Mouse (Mus musculus) CD4-positive naive resting alpha-beta T cell, adult 76 days (primary cell): Measurements from ENCODE around the gene Nusap1. TPM values are rescaled to one million over a fixed set of nuclear protein-coding genes. Genes with fewer than 3 reads are reported as not detected.

Source experiments
- total RNA-seq: library from RNA; stranded (reverse); gene quantifications from one replicate; pipeline ENCODE4 v1.2.4, GENCODE M21; 2023

Gene Nusap1
- 1.6 TPM for total RNA-seq

GRCm38 (mm10) chr2:119618199-119618982 is at the start of gene Nusap1, which contains the start of gene Oip5:
Gene Nusap1 (plus strand): TSS chr2:119618298.
Gene Oip5 (minus strand): TSS chr2:119618469.

GRCm38 (mm10) chr2:119662220-119663182 is 44.4 kb downstream of the Nusap1 start, which contains the start of gene Ndufaf1:
Gene Ndufaf1 (minus strand): TSS chr2:119662827.

GRCm38 (mm10) chr2:119674525-119675214 is 56.6 kb downstream of the Nusap1 start, which contains the start of gene Rtf1:
Gene Rtf1 (plus strand): TSS chr2:119675068.

Other genes with a start within 250 kb of the Nusap1 start
- gene Ino80, start 140.6 kb upstream of the Nusap1 start, total RNA-seq, result 50.6 TPM
- gene Exd1, start 70.7 kb upstream of the Nusap1 start, total RNA-seq, result 0.09 TPM
- gene Chp1, start 70.6 kb upstream of the Nusap1 start, total RNA-seq, result 80.5 TPM
- gene Oip5, start 171 bp downstream of the Nusap1 start, total RNA-seq, result 0.88 TPM
- 9.4 TPM for gene Ndufaf1, start 44.5 kb downstream of the Nusap1 start, total RNA-seq
- 72.6 TPM for gene Rtf1, start 56.8 kb downstream of the Nusap1 start, total RNA-seq
- 0.62 TPM for gene Itpka, start 124.0 kb downstream of the Nusap1 start, total RNA-seq
- 1.9 TPM for gene Ltk, start 142.1 kb downstream of the Nusap1 start, total RNA-seq
- 31.6 TPM for gene Rpap1, start 169.2 kb downstream of the Nusap1 start, total RNA-seq
- gene Tyro3, start 179.4 kb downstream of the Nusap1 start, total RNA-seq, result 7.0 TPM